Mouse (Mus musculus): ENCODE measurements around the gene Ehmt1.

Gene Ehmt1

DNA sequence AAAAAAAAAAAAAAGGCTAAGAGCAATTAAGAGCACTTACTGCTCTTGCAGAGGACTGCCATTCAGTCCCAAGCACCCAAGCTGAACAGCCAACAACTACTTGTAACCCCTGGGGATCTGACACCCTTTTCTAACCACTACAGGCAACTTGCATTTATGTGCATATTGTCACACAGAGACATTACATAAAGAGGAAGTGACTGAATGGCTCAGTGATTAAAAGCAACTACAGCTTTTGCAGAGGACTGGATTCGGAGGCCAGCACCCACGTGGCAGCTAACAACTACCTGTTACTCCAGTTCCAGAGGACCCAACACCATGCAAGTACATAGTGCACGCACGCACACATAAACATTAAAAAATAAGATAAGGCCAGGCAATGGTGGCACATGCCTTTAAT lies 8.9 kb downstream of the Ehmt1 start:
- DNase-seq = no peak

DNA sequence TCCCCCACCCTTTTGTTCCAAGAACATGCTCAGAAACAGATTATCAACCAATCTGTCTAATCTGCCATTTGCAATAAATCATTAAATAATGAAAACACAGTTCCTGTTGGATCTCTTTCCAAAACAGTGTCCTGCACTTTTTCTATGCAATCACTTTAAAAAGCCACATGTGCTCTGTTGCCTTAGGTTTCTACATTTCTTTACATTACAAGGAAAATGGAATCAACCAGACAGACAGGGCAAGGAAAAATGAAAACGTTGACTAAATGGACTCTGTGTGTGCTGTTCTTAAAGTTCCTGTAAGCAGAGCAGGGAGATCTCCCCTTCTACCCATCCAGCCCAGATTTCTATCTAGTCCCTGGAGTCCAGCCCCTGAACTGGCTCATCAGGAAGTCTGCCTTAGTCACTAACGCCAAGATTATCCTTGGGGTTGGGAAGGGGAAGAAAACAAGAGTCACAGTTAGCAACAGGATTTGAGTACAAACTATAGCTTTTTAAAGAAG lies 13.7 kb downstream of the Ehmt1 start:
- no peak for DNase-seq

DNA sequence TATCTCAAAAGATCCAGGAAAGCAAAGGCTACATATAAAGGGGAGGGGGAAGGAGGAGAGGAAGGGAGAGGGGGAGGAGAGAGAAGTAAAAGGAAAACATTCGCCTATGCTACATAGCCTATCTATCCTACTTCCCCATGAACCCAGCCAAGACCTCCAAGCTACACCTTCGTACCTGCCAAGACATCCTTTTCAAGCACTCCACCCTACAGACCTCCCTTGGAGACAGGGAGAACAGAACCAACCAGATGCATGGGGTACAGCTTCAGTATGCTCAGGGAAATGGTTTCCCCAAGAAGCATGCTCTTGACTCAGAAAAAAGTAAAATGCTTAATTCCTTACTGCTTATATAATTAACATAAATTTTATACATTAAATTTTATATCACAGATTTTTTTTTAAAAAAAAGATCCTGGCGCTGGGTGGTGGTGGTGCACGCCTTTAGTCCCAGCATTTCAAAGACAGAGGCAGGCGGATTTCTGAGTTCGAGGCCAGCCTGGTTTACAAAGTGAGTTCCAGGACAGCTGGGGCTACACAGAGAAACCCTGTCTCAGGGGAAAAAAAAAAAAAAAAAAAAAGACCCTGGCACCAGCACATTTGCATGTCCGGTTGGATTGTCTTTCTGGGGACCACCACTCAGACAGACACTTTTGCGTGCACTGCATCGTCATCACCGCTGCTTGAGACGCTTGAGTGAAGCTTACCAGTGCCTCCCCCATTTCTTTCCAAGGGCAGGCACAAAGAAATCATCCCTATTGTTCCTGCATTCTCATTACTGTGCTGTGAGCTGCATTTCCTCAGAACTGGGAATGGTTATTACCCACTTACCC lies 14.4 kb downstream of the Ehmt1 start:
- no peak for DNase-seq

DNA sequence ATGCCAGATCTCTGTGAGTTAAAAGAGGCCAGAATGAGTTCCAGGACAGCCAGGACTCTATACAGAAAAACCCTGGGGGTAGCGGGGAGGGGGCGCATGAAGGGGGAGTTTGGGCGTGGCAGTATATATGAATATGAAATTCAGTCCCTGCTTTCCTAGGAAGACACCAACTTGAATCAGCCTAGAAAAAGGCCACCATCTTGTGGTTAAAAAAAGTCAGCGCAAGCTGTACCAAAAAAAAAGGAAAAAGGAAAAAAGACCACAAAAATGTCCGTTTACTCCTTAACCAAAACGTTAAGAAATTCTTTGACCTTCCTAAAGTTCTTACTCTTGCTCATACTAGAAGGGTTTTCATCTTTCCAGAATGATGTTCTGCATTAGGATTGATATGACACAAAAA lies 16.4 kb downstream of the Ehmt1 start:
- no peak for DNase-seq

DNA sequence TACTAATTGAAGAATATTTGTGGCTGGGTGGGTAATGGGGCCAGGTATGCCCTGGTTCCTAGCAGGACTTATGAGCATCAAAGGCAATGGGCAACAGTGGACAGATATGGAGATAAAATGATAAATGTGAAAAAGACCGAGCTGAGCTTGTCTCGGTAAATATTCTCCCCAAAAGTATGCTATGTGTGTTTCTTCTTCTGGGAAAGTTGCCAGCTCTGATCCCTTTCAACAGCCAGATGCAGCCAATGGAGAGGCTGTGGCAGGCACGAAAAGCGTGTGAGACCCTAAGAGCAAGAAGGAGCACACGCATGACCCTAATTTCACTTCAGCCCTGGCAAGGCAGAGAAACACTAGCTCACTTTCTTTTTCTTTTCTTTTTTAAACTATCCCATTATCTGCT lies 18.4 kb downstream of the Ehmt1 start:
- DNase-seq = no peak

DNA sequence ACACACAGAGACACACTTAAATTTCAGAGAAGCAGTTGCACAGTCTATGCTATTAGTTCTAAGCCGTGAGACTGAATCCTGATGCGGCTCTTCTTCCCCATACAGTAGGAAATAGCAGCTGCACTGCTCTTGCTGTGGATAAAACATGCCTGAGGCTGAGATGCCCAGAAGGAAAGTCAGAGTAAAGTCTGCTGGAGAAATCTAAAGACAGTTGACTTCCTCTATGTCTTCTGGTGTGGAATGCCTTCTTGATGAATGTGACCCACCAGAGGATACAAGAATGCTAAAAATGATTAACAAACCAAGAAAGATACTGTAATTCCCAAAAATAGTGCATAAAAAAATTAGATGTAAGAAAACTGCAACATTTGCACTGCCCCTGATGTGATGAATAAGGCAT lies 20.1 kb downstream of the Ehmt1 start:
- no peak for DNase-seq

DNA sequence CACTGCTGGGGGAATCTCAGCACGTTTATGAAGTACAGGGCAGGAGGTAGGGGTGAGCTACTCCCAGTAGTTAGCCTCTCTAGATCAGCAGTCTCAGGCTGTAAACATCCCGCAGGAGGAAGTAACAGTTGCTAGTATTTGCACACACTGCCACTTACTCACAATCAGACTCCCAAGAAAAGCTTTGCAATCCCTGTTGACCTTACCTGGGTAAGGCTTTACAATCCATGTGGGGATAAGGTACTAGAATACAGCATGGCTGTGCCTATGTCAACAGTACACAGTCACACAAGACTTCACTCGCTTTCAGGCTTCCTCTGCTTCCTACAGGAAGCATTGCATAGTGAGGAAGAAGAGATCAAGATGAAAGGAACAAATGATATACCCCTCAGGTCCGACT lies 22.7 kb downstream of the Ehmt1 start:
- peak in 1 of 2 experiments; percentile 15 for DNase-seq

DNA sequence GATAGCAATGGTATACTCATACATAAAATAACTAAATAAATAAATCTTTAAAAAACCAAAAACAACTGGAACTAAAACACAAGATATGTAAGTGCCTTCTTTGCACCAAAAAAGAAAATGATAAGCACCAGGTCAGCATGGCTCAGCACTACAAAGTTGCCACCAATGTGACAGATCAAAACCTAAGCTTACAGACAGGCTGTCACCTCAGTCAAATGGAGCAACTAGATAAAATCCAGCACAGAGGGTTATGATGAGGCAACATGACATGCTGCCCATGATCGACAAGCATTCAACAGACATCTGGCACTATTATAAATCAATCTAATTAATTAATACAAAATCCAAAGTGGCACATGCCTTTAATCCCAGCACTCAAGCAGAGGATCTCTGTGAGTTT lies 25.2 kb downstream of the Ehmt1 start:
- no peak for DNase-seq

DNA sequence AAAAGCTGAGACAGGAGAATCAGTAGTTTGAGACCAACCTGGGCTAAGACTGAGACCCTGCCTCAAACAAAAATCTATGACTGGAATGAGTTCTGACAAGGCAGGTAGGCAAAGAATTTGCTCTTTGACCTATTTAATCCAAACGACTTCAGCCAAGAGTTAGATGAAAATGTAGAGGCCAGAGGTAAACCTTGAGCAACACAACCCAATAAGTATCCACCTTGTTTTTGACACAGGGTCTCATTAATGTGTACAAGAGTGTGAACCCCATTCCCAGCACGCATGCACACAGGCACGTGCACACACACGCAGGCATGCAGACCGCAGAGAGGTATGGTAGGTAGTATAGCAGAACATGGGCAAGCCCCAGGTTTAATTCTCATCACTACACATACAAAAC lies 27.1 kb downstream of the Ehmt1 start:
- DNase-seq = no peak

DNA sequence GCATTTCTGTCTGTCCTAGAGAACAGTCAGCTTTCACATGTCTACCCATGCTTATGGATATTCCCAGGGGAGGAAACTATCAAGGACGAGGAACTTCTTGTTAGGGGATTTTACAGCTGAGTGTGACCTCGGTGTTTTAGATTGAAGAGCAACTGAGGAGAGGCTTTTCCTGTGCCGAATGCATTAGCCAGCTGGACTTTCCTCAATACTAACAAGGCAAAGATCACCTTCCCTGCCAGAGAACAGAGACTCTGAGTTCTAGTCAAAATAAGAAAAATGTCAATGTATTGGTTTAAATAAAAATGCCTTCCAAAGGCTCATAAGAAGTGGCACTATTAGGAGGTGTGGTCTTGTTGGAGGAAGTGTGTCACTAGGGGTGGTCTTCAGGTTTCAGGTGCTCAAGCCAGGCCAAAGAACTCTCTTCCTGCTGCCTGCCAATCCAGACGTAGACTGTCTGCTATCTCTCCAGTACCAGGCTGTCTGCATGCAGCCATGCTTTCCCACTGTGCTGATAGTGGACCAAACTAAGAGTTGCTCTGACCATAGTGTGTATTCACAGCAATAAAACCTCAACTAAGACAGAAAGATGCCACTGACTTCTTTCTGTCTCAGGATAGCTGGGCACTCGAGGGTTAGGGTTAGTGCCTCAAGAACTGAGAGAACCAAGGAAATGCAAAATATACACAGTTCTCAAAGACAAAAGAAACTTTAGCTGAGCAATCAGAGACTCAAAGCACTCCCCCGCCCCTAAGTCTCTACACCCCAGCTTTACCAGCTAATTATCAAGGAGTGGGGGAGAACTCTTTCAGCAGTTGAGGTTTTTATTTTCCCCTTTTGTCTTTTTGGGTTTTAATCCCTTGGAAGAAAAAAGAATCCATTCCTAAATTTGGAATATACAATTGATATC lies 28.6 kb downstream of the Ehmt1 start:
- no peak for DNase-seq

DNA sequence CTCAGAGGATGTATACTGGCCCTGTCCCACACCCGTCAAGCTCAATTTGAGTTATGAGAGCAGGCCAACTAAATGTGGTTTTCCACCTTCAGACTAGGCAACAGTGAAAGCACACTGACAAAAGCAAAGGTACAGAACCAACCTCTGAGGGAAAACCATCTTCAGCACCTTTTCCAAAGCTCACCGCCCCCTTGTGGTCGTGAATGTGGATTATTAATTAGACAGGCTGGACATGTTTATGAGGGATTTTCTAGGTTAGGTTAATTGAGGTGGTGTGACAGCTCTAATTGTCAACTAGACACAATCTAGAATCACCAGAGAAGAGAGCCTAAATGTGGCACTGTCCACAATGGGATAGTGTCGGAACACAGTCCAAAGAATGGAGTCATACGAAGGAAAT lies 30.5 kb downstream of the Ehmt1 start:
- DNase-seq = no peak

DNA sequence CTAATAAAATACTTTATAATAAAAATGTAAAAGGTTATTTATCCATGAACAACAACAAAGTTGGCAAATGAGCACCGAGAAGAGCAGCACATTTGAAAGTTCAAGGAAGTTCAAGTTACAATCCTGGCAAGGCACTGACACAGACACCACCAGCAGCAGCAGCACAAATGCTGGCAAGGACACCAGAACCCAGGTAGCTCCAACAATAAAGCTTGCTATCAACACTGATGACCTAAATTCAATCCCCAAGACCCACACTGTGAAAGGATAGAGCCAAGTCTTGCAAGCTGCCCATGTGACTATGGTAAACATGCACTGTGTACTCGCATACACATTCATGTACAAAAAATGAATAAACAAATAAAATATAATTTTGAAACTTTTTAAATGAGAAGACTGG lies 38.7 kb downstream of the Ehmt1 start:
- DNase-seq = no peak

DNA sequence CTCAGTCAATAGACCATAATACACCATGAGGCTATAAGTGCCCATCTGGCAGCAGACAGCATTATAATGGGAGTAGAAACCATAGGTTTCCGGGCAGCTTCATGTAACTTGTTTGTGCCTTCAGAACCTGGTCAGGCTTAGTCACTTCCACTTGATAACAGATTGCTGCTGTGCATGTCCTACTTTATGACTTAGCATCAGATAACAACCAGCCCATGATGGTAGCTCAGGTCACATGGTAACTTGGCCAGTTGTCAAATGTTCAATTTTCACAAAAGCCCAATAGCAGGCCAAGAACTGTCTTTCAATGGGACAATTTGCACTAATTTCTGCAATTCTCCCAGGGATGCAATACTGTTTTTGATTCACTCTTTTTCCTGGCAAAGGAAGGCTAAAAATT lies 48.5 kb downstream of the Ehmt1 start:
- DNase-seq = no peak

DNA sequence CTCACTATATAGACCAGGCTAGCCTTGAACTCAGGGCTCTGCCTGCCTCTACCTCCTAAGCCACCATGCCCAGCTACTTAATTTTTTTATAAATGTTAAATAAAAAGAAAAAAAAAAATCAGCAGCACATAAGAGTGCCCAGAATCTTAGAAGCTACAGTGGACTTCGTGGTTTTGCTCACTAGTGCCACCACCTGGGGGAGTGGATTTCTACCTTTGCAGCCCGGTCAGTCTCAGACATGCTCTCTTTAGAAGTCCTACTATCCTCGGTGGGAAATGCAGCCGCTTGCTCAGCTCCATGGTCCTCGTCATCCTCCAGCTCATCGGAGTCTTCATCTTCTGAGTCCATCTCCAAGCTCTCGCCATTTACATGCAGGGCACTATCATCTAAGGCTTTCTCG lies 56.4 kb downstream of the Ehmt1 start:
- peak in 1 of 2 experiments; percentile 16 for DNase-seq

DNA sequence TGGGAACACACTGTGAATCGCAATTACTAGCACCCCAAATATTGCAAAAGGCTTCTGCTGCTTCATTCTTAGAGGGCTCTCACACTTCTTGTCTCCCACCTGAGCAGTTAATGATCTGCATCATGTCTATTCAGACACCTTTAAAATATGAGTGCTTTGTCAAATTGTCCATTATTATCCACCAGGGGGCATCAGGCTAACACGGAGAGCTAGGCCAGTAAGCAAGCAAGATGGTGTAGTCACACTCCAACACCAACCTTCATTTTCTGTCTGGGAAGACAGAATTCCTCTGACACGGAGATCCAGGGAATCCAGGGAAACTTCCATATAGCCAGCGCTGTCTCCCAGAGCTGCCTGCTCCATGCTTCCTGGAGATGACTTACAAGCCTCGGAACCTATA lies 67.0 kb downstream of the Ehmt1 start:
- peak in 1 of 2 experiments; percentile 15 for DNase-seq

DNA sequence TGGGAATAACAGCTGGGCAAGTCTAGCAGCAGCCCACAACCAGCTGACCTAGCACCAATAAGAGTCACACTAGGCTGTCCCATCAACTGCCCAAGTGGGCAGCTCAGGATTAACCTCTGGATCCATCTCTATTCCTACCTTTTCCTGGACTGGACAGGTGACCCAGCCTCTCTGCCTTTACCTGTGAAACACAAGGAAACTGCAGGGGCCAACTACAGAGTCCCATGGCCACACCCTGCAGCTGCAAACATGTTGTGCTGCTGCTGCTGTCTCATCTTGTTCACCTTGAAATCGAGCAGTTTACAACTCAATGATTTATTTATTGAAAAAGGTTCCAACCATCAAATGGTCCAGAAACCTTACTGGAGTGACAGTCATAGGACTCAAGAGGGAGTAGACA lies 72.9 kb downstream of the Ehmt1 start:
- no peak for DNase-seq

DNA sequence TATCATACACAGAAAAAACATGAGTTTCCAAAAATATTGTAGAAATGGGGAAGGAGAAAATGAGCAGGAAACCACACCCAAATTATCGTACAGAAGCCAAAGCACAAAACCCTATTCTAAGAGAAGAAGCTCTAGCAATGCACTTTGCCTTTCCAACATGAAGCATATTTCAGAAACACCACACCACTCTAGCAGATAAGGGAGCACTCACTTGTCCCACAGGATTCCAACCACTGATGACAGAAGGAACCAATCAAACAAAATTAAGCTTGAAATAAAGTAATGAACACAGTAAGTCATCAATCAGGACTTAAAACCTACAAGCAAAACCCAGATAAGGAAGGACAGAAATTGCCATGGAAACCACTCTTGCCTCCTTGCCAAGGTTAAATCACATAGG lies 74.2 kb downstream of the Ehmt1 start:
- DNase-seq = no peak

DNA sequence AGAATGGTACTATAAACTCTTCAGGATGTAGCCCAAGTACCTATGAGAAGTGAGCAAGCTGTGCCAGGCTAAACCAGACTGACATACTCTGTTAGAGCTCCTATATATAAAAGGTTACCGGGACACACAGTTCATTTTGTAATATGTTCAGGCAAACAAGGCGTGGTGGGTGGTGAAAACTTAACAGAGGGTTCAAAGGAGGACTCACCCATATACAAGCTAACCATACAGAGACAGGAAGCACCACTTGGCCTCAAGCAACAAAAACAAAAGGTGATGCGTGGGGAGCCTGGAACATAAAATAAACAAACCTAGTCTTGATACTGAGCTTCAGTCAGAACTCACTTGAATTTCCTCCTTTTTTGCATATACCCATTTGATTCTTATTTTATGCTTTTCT lies 88.8 kb downstream of the Ehmt1 start:
- no peak for DNase-seq

DNA sequence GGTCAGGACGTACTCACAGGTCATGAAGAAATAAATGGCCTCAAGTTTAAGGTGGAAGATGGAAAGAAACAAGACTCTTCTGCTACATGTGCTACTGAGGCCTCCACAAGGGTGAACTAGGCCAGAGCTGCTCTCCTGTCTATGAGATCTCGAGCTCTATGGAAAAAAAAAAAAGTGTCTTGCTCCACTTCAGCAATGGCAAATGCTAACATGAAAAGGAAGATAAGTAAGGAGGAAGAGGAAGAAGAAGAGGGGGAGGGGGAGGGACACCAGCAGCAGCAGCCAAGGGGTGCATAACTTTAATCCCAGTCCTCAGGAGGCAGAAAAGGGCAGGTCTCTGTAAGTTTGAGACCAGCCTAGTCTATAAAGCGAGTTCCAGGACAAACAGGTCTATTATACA lies 109.7 kb downstream of the Ehmt1 start:
- no peak for DNase-seq

DNA sequence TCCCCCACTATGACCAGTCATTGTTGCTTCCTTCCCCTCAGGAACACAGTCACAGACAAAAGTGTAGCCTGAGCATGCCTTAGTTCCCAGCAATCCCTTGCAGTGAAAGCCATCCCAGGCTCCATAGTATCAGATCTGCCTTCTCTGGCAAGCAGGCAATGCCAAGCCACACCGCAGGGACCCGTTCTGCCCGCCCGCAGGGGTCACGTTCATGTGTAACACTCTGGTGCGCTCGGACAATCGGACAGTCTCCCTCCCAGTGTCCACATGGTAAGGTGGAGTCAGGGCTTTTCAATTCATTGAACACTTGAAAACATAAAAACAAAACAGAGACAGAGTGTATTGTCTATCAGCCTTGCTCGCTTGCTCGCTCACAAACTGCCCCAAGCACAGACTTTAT lies 111.7 kb downstream of the Ehmt1 start:
- DNase-seq = no peak

DNA sequence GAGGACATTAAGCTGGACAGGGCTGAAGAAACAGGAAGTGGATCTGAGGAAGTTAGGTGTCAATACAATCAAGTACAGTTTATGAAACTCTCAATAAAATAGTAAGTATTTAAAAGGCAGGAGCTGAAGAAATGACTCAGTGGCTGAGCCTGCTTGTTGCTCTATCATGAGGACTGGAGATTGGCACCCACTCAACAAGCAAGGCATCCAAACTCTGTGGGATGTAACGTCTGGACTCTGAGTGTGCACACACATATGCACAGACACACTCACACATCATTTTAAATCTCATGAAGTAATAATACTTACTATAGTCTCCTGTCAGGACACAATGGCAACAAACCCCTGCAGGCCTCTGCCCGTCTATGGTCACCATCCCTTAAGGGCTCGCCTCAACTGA lies 112.4 kb downstream of the Ehmt1 start:
- no peak for DNase-seq

DNA sequence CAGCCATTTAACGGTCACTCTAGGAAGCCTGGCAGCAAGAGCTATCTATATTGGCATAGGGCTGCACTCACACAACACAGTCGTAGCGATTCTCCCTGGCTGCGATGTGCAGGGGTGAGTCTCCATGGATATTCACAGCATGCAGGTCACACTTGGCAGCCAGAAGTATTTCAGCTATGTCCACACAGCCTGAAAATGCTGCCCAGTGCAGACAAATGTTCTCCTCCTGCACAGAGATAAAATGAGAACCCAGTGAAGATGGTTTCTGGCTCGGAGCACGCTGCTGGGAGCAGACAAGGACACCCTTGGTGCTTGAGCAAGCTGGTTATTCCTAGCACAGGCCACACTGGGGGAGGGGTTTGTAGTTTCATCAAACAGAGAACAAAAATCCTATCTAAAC lies 113.3 kb downstream of the Ehmt1 start:
- DNase-seq = no peak

DNA sequence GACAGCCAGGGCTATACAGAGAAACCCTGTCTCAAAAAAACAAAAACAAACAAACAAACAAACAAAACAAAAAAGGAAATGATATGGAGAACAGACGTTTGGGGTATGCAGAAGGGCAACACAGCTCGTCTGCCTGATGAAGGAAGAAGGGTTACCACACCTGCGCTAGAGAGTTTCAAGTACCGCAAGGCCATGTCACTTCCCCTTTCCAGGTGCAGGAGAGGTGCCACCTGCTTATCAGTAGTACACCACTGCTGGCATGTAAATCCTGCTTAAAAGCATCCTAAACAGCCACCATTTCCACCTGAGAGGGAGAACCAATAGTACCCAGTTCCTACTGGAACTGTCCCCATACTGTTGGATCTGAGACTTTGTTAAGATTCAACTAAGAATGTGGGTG lies 113.8 kb downstream of the Ehmt1 start:
- DNase-seq = no peak

DNA sequence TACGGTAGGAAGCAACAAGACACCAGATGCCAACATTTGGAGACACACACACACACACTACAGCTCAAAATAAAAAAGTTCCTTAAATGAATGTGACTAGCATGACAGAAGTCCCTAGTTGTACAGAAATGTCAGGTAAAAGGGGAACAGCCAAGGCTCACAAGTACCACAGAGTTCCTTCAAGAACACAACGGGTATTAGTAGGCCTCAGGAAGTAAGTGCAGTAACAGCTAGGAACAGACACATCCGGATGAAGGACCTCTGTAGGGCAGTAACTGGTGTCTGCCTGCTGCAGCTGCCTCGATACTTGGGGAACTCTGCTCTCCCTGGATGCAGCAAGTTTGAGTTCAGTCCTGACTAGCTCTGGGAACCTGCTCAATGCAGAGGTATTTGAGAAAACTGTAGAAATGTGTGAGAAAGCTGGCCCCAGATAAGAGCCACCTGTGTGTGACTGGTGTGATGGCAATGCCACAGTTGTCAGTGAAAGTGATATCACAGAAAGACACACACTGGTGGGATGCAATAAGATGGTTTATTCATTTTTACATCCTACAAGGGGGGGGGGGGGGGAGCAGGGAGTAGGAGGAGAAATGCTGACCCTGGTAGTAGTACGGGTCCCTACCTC lies 122.5 kb downstream of the Ehmt1 start:
- no peak for DNase-seq

All from lung, adult 18-20 months (tissue).